In the genomic region with DNA sequence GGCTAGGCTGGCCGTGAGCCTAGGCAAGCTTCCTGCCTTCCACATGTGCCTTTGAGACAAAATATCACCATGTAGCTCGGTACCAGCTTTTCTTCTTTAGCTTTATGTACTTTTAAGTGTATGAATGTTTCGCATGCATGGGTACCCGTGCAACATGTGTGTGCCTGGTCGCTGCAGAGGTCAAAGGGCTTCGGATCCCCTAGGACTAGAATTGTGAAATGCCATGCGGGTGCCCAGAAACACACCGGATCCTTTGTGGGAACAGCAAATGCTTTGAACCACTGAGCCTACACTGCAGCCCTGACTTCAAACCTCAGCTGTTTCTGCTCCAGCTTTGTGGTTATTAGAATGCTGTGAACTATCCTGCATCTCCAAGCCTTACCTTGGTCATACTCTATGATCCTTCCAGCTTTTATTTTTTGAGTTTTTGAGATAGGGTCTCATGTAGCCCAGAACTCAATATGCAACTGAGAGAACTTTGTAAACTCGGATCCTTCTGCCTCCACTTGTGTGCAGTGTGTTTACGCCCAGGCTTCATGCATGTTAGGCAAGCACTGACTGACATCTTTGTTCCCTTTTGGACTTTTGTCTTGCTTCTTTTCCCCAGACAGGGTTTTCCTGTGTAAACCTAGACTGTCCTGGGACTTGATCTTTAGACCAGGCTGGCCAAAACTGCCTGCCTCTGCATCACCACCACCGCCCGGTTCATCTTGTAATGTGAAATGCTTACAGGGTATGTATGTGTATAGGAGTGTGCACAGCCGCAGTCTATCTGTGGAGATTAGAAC, we compare ENCODE assay signal across 23 mouse cellular contexts. TPM values are rescaled to one million over a fixed set of nuclear protein-coding genes. Genes with fewer than 3 reads are reported as not detected.
A peak's percentile ranks its signal among the peaks of the same experiment; 100 is the strongest.
DNase-seq lines count a peak whose midpoint lies in the region; ATAC-seq and TF ChIP-seq lines count a peak whose summit lies in the region.
"Had no signal": no experiment of that assay in that cellular context is flagged by ENCODE, and none has a peak within 500 bp of the region (broad histone marks: within the 10 kb centered on the region; RNA-seq: fewer than 3 reads in every experiment).

No protein-coding gene starts in this region.

- no peak overlapping the region for H3K9ac ChIP-seq in CH12.LX (ENCODE audit: insufficient read depth, low read depth)
- no peak overlapping the region for H3K9ac ChIP-seq in liver, embryonic 16.5 days (ENCODE audit: low read depth, low read length)
- H3K9ac ChIP-seq: hindbrain, embryonic 12.5 days; limb, embryonic 15.5 days; stomach, embryonic 15.5 days had no signal

- no peak for TF ChIP-seq CTCF in kidney, adult 2 months (conservative IDR thresholded peaks at IDR 0.05; ENCODE audit: insufficient read depth, insufficient read length, low read depth, low read length)
- TF ChIP-seq CTCF in CH12.LX (conservative IDR thresholded peaks at IDR 0.05 in 1 of 2, IDR thresholded peaks at IDR 0.05 in 1 of 2; ENCODE audit: low read depth in 2 of 2, low read length in 2 of 2): no peak
- TF ChIP-seq CTCF in cerebellum, adult 2 months (IDR thresholded peaks at IDR 0.05; ENCODE audit: borderline replicate concordance, insufficient read depth, low read depth, low read length): no peak

- no peak for TF ChIP-seq RAD21 in CH12.LX (IDR thresholded peaks at IDR 0.05; ENCODE audit: low read depth, low read length)

- dilution Hi-C loops in CH12.LX (cut with MboI; ENCODE audit: extremely low pct_ligation_motif_present, extremely low pct_unique_long_range_greater_than_20kb, low sequenced_read_pairs): no loop called here

- peak; percentile 27 for DNase-seq in kidney, adult 2 months
- no peak for DNase-seq in kidney, adult 9 months
- DNase-seq in A20 (ENCODE audit: low read depth, low spot score): peak; percentile 11
- DNase-seq in CH12.LX (ENCODE audit: extremely low read depth): no peak
- DNase-seq in cerebellum, adult 2 months: no peak
- DNase-seq in cerebellum, adult 9-11 months: no peak
- DNase-seq: cerebellum, postnatal 25 days; heart, postnatal 10 days; layer of hippocampus, postnatal 36 days; lung, postnatal 14 days; right cerebral cortex, postnatal 25 days; thymus, adult 18-20 months had no signal

- H3K4me1 ChIP-seq in kidney, adult 2 months (ENCODE audit: control insufficient read depth, insufficient read depth, low read length): peaks cover 10% of the 10 kb centered on the region; the same call in 1 of the 2 replicates
- peaks cover 1% of the 10 kb centered on the region in 2 experiments; a peak in 2 of 4 replicates for H3K4me1 ChIP-seq in CH12.LX (ENCODE audit: control insufficient read depth in 1 of 2, insufficient read depth in 2 of 2)
- H3K4me1 ChIP-seq in liver, embryonic 16.5 days (ENCODE audit: control insufficient read depth, low read depth, low read length): no peaks in the 10 kb centered on the region; the same call in 1 of the 2 replicates
- no peaks in the 10 kb centered on the region for H3K4me1 ChIP-seq in cerebellum, adult 2 months (ENCODE audit: control insufficient read depth, insufficient read depth, low read length)
- H3K4me1 ChIP-seq: hindbrain, embryonic 12.5 days; limb, embryonic 15.5 days; megakaryocyte, embryonic 14.5 days; stomach, embryonic 15.5 days had no signal

- no peaks in the 10 kb centered on the region for H3K36me3 ChIP-seq in kidney, adult 2 months (ENCODE audit: control insufficient read depth, insufficient read depth, low read length)
- H3K36me3 ChIP-seq in CH12.LX (replicated peaks in 1 of 2; ENCODE audit: control insufficient read depth in 1 of 2, insufficient read depth in 1 of 2, low read length in 1 of 2): peaks cover 44 to 53% of the 10 kb centered on the region in 2 experiments
- peaks cover 36% of the 10 kb centered on the region for H3K36me3 ChIP-seq in liver, embryonic 16.5 days (ENCODE audit: control insufficient read depth, insufficient read depth)

- no peak overlapping the region for H3K4me3 ChIP-seq in kidney, adult 2 months (ENCODE audit: insufficient read depth, low read depth, low read length)
- no peak overlapping the region for H3K4me3 ChIP-seq in CH12.LX (replicated peaks in 1 of 3; ENCODE audit: low read depth in 2 of 3, low read length in 2 of 3, poor library complexity in 1 of 3)
- no peak overlapping the region for H3K4me3 ChIP-seq in liver, embryonic 16.5 days (ENCODE audit: low read depth, low read length)
- H3K4me3 ChIP-seq in cerebellum, adult 2 months (replicated peaks; ENCODE audit: insufficient read depth, low read depth, low read length): no peak overlapping the region
- H3K4me3 ChIP-seq: hindbrain, embryonic 12.5 days; limb, embryonic 15.5 days; megakaryocyte, embryonic 14.5 days; stomach, embryonic 15.5 days had no signal

- in situ Hi-C loops in CH12.LX (cut with MboI; ENCODE audit: low pct_ligation_motif_present, low pct_unique_long_range_greater_than_20kb, low sequenced_read_pairs): loop anchor here (25.0 kb wide), 1 partner anchor 210 kb away; no protein-coding TSS in a partner anchor

- no peak for TF ChIP-seq EP300 in CH12.LX (IDR thresholded peaks at IDR 0.05; ENCODE audit: low read length)

- H3K27me3 ChIP-seq in kidney, adult 2 months (replicated peaks; ENCODE audit: control insufficient read depth, insufficient read depth, low read length): no peaks in the 10 kb centered on the region
- no peaks in the 10 kb centered on the region for H3K27me3 ChIP-seq in CH12.LX (replicated peaks)
- H3K27me3 ChIP-seq in liver, embryonic 16.5 days (ENCODE audit: control insufficient read depth, insufficient read depth, low read depth, low read length): no peaks in the 10 kb centered on the region
- no peaks in the 10 kb centered on the region for H3K27me3 ChIP-seq in cerebellum, adult 2 months (ENCODE audit: control insufficient read depth, insufficient read depth, low read length)
- H3K27me3 ChIP-seq: hindbrain, embryonic 12.5 days; limb, embryonic 15.5 days; stomach, embryonic 15.5 days had no signal

- ATAC-seq in liver, embryonic 16.5 days (ENCODE audit: low read depth): no peak
- ATAC-seq: activated CD4-positive, CD25-positive, alpha-beta regulatory T cell, adult 4 months; inflammation-experienced regulatory T-cells, adult 6 months; midbrain, embryonic 16.5 days had no signal

- TF ChIP-seq POLR2A in kidney, adult 2 months (IDR thresholded peaks at IDR 0.05; ENCODE audit: low read depth, low read length): no peak
- TF ChIP-seq POLR2A in CH12.LX (IDR thresholded peaks at IDR 0.05; ENCODE audit: low read depth, low read length): no peak
- no peak for TF ChIP-seq POLR2A in cerebellum, adult 2 months (IDR thresholded peaks at IDR 0.05; ENCODE audit: borderline replicate concordance, insufficient read depth, low read length)

- no peak overlapping the region for H3K4me2 ChIP-seq in CH12.LX (ENCODE audit: insufficient read depth, low read depth, poor library complexity, severe bottlenecking)
- H3K4me2 ChIP-seq in liver, embryonic 16.5 days (ENCODE audit: low read depth, low read length): no peak overlapping the region
- H3K4me2 ChIP-seq: heart, embryonic 11.5 days; hindbrain, embryonic 12.5 days; limb, embryonic 15.5 days; stomach, embryonic 15.5 days had no signal

- H3K79me2 ChIP-seq in CH12.LX (replicated peaks; ENCODE audit: control insufficient read depth, extremely low read depth, insufficient read depth, poor library complexity, severe bottlenecking): no peaks in the 10 kb centered on the region

- 72% methylated on average over 13 of the region's 13 CpGs for WGBS in kidney, adult 2 months
- WGBS in liver, embryonic 16.5 days (ENCODE audit: insufficient replicate concordance): 78% methylated on average over 13 of the region's 13 CpGs
- 79% methylated on average over 13 of the region's 13 CpGs for WGBS in cerebellum, adult 2 months

- no peaks in the 10 kb centered on the region for H3K9me3 ChIP-seq in CH12.LX (replicated peaks; ENCODE audit: low read length)
- no peaks in the 10 kb centered on the region for H3K9me3 ChIP-seq in liver, embryonic 16.5 days (replicated peaks; ENCODE audit: control insufficient read depth, low read length)
- H3K9me3 ChIP-seq: hindbrain, embryonic 12.5 days; limb, embryonic 15.5 days; megakaryocyte, embryonic 14.5 days; stomach, embryonic 15.5 days had no signal

- no peak overlapping the region; the same call in 1 of the 2 replicates for H3K27ac ChIP-seq in kidney, adult 2 months (ENCODE audit: insufficient read depth, low read depth, low read length)
- no peak overlapping the region for H3K27ac ChIP-seq in CH12.LX (ENCODE audit: insufficient read depth, low read depth)
- H3K27ac ChIP-seq in liver, embryonic 16.5 days (ENCODE audit: low read length): peak overlapping the region; percentile 29; the same call in 1 of the 2 replicates
- no peak overlapping the region for H3K27ac ChIP-seq in cerebellum, adult 2 months (ENCODE audit: insufficient read depth, low read length)
- H3K27ac ChIP-seq: hindbrain, embryonic 12.5 days; limb, embryonic 15.5 days; stomach, embryonic 15.5 days had no signal

TF ChIP-seq in CH12.LX, 34 proteins besides CTCF, POLR2A, EP300 and RAD21 (continues in another document):
- TF ChIP-seq PAX5 (IDR thresholded peaks at IDR 0.05; ENCODE audit: low read length): no peak

RNA-seq across cellular contexts. Expression of gene Chadl, which starts 5.4 kb away (rescaled TPM):
- 9.0 and 12.5 TPM in 2 replicates for polyA plus RNA-seq in kidney, adult 2 months (2012; rRNA removed)
- 0.17 and 0.21 TPM in 2 replicates for total RNA-seq in CH12.LX (2012; rRNA removed)
- total RNA-seq in CH12.LX (2014; rRNA removed): not detected in 2 replicates
- polyA plus RNA-seq in CH12.LX (2012; ENCODE audit: insufficient read length, low read depth): 0.40 and 0.51 TPM in 2 replicates
- 0.44 and 0.52 TPM in 2 replicates for polyA plus RNA-seq in liver, embryonic 16.5 days (2015; fragmentation: Nextera tagmentation; extraction: Ambion mirVana)
- 16.6 and 17.4 TPM in 2 replicates for polyA plus RNA-seq in cerebellum, adult 2 months (2012; rRNA removed)
- total RNA-seq: granulocyte monocyte progenitor cell, adult 5-6 weeks; neutrophil, adult 5-6 weeks had no signal

RNA-seq across cellular contexts. Expression of gene L3mbtl2, which starts 38.8 kb away (rescaled TPM):
- 14.2 and 14.7 TPM in 2 replicates for polyA plus RNA-seq in kidney, adult 2 months (2012; rRNA removed)
- 29.7 and 40.8 TPM in 2 replicates for total RNA-seq in CH12.LX (2012; rRNA removed)
- 26.4 and 29.2 TPM in 2 replicates for total RNA-seq in CH12.LX (2014; rRNA removed)
- polyA plus RNA-seq in CH12.LX (2012; ENCODE audit: insufficient read length, low read depth): 37.3 and 40.0 TPM in 2 replicates
- 11.5 and 12.5 TPM in 2 replicates for polyA plus RNA-seq in liver, embryonic 16.5 days (2015; fragmentation: Nextera tagmentation; extraction: Ambion mirVana)
- 28.0 and 28.9 TPM in 2 replicates for polyA plus RNA-seq in cerebellum, adult 2 months (2012; rRNA removed)

RNA-seq across cellular contexts. Expression of gene Zc3h7b, which starts 42.4 kb away (rescaled TPM):
- polyA plus RNA-seq in kidney, adult 2 months (2012; rRNA removed): 46.5 and 47.3 TPM in 2 replicates
- total RNA-seq in CH12.LX (2012; rRNA removed) (19.7 and 20.4 TPM in 2 replicates), CH12.LX (2014; rRNA removed) (7.9 and 8.4 TPM in 2 replicates)
- polyA plus RNA-seq in CH12.LX (2012; ENCODE audit: insufficient read length, low read depth): 37.2 and 43.1 TPM in 2 replicates
- polyA plus RNA-seq in liver, embryonic 16.5 days (2015; fragmentation: Nextera tagmentation; extraction: Ambion mirVana): 4.1 and 4.6 TPM in 2 replicates
- polyA plus RNA-seq in cerebellum, adult 2 months (2012; rRNA removed): 67.0 and 72.1 TPM in 2 replicates

RNA-seq across cellular contexts. Expression of gene Rangap1, which starts 42.8 kb away (rescaled TPM):
- 24.6 and 25.8 TPM in 2 replicates for polyA plus RNA-seq in kidney, adult 2 months (2012; rRNA removed)
- total RNA-seq in CH12.LX (2012; rRNA removed): 180 and 227 TPM in 2 replicates
- total RNA-seq in CH12.LX (2014; rRNA removed): 128 and 130 TPM in 2 replicates
- 207 and 213 TPM in 2 replicates for polyA plus RNA-seq in CH12.LX (2012; ENCODE audit: insufficient read length, low read depth)
- polyA plus RNA-seq in liver, embryonic 16.5 days (2015; fragmentation: Nextera tagmentation; extraction: Ambion mirVana): 63.6 and 67.3 TPM in 2 replicates
- 102 and 113 TPM in 2 replicates for polyA plus RNA-seq in cerebellum, adult 2 months (2012; rRNA removed)

Comparison
In these comparisons a context has a peak if more than half of its experiments do, and no peak if none do; other contexts are left out.
1. DNase-seq: peak in kidney, adult 2 months (single experiment) and A20 (single experiment); none in kidney, adult 9 months (single experiment), CH12.LX (single experiment), cerebellum, adult 2 months (0 of 2) and cerebellum, adult 9-11 months (single experiment).